Comparison of ENCODE assay signal across 9 mouse cellular contexts in genomic region chr2:32307247-32307798, GRCm38 (mm10).
"Had no signal": no experiment of that assay in that cellular context is flagged by ENCODE, and none has a peak within 500 bp of the region (broad histone marks: within the 10 kb centered on the region; RNA-seq: fewer than 3 reads in every experiment).

No protein-coding gene starts in this region.

- H3K4me2 ChIP-seq: limb, embryonic 15.5 days; liver, embryonic 11.5 days; lung, embryonic 14.5 days had no signal

- H3K9ac ChIP-seq: limb, embryonic 15.5 days; liver, embryonic 14.5 days; liver, postnatal 0 days; lung, embryonic 14.5 days had no signal

- H3K27me3 ChIP-seq: limb, embryonic 15.5 days had no signal

- ATAC-seq: liver, postnatal 0 days; lung, postnatal 0 days had no signal

- H3K4me3 ChIP-seq: limb, embryonic 15.5 days had no signal

- DNase-seq: layer of hippocampus, postnatal 36 days; thymus, adult 18-20 months had no signal

- H3K27ac ChIP-seq: liver, embryonic 14.5 days; macrophage had no signal

- H3K9me3 ChIP-seq: limb, embryonic 15.5 days had no signal
